Mouse (Mus musculus): ENCODE measurements around the gene Dab2ip. TPM values are rescaled to one million over a fixed set of nuclear protein-coding genes. Genes with fewer than 3 reads are reported as not detected.
A peak's percentile ranks its signal among the peaks of the same experiment; 100 is the strongest.

Dab2ip gene
- polyA plus RNA-seq, 1 experiment from 2014 or later: 56.9 TPM

GRCm38 (mm10) chr2:35619532-35619931 is 61.5 kb downstream of the Dab2ip start:
- no peak for ATAC-seq (ENCODE audit: low FRiP score)
- WGBS: 42% methylated on average over 2 of the region's 2 CpGs
- Histone ChIP-seq H3K9me3 (no peaks in the 10 kb centered on the region), H3K9ac (no peak overlapping the region), H3K27me3 (no peaks in the 10 kb centered on the region), H3K27ac (peak overlapping the region; percentile 25; the same call in 1 of the 2 replicates), H3K4me3 (replicated peaks) (no peak overlapping the region), H3K4me2 (no peak overlapping the region; the same call in 1 of the 2 replicates), H3K36me3 (replicated peaks) (no peaks in the 10 kb centered on the region), H3K4me1 (peaks cover 59% of the 10 kb centered on the region)

- H3K27me3 ChIP-seq: no peaks in the 10 kb centered on the region
- H3K9me3 ChIP-seq: no peaks in the 10 kb centered on the region
- H3K4me2 ChIP-seq: peak overlapping the region; percentile 43
- peak overlapping the region; percentile 16 for H3K4me3 ChIP-seq (replicated peaks)
- H3K9ac ChIP-seq: peak overlapping the region; percentile 12; the same call in 1 of the 2 replicates
- H3K4me1 ChIP-seq: peaks cover 64% of the 10 kb centered on the region
- H3K27ac ChIP-seq: 0 out of 2 replicates have a peak overlapping the region, but pooled peaks have one; percentile 36
- peak; percentile 69 for ATAC-seq (ENCODE audit: low FRiP score)
- WGBS: 19% methylated on average over 7 of the region's 7 CpGs
- no peaks in the 10 kb centered on the region for H3K36me3 ChIP-seq (replicated peaks)
These were observed 62.5 kb downstream of the Dab2ip start for GRCm38 (mm10) chr2:35620364-35621224.

GRCm38 (mm10) chr2:35621225-35621519 is 63.1 kb downstream of the Dab2ip start:
- no peak overlapping the region for H3K4me2 ChIP-seq

GRCm38 (mm10) chr2:35621796-35622195 is 63.7 kb downstream of the Dab2ip start:
- Histone ChIP-seq H3K9ac (peak overlapping the region; percentile 82), H3K4me2 (peak overlapping the region; percentile 89), H3K27ac (peak overlapping the region; percentile 72; the same call in 1 of the 2 replicates), H3K27me3 (no peaks in the 10 kb centered on the region), H3K4me1 (peaks cover 74% of the 10 kb centered on the region), H3K9me3 (no peaks in the 10 kb centered on the region), H3K36me3 (replicated peaks) (no peaks in the 10 kb centered on the region), H3K4me3 (replicated peaks) (peak overlapping the region; percentile 72)
- 1% methylated on average over 38 of the region's 41 CpGs for WGBS
- peak; percentile 83 for ATAC-seq (ENCODE audit: low FRiP score)

More at GRCm38 (mm10) chr2:35621225-35621519, 63.1 kb downstream of the Dab2ip start:
- H3K36me3 ChIP-seq (replicated peaks): no peaks in the 10 kb centered on the region
- H3K4me3 ChIP-seq (replicated peaks): no peak overlapping the region
- ATAC-seq (ENCODE audit: low FRiP score): no peak
- H3K27ac ChIP-seq: no peak overlapping the region
- 87% methylated on average over 2 of the region's 2 CpGs for WGBS
- H3K27me3 ChIP-seq: no peaks in the 10 kb centered on the region
- no peak overlapping the region for H3K9ac ChIP-seq
- no peaks in the 10 kb centered on the region for H3K9me3 ChIP-seq
- H3K4me1 ChIP-seq: peaks cover 69% of the 10 kb centered on the region

- H3K9ac ChIP-seq: peak overlapping the region; percentile 82
- peak overlapping the region; percentile 72 for H3K27ac ChIP-seq
- peaks cover 79% of the 10 kb centered on the region for H3K4me1 ChIP-seq
- peak overlapping the region; percentile 89 for H3K4me2 ChIP-seq
- no peak; the same call in 1 of the 2 replicates for ATAC-seq (ENCODE audit: low FRiP score)
- no peaks in the 10 kb centered on the region for H3K36me3 ChIP-seq (replicated peaks)
- WGBS: 3% methylated on average over 20 of the region's 20 CpGs
- H3K9me3 ChIP-seq: no peaks in the 10 kb centered on the region
- peak overlapping the region; percentile 72 for H3K4me3 ChIP-seq (replicated peaks)
- no peaks in the 10 kb centered on the region for H3K27me3 ChIP-seq
These were observed 64.4 kb downstream of the Dab2ip start for GRCm38 (mm10) chr2:35622261-35623103.

- H3K27me3 ChIP-seq: no peaks in the 10 kb centered on the region
- no peak for ATAC-seq (ENCODE audit: low FRiP score)
- no peaks in the 10 kb centered on the region for H3K36me3 ChIP-seq (replicated peaks)
- 37% methylated on average over 4 of the region's 4 CpGs for WGBS
- peak overlapping the region; percentile 72 for H3K4me3 ChIP-seq (replicated peaks)
- peak overlapping the region; percentile 82; the same call in 1 of the 2 replicates for H3K9ac ChIP-seq
- H3K27ac ChIP-seq: peak overlapping the region; percentile 72; the same call in 1 of the 2 replicates
- no peaks in the 10 kb centered on the region for H3K9me3 ChIP-seq
- peaks cover 85% of the 10 kb centered on the region for H3K4me1 ChIP-seq
- H3K4me2 ChIP-seq: peak overlapping the region; percentile 89
These were observed 65.0 kb downstream of the Dab2ip start for GRCm38 (mm10) chr2:35623104-35623377.

- WGBS: 46% methylated on average over 12 of the region's 12 CpGs
- Histone ChIP-seq H3K27me3 (no peaks in the 10 kb centered on the region), H3K9ac (peak overlapping the region; percentile 82), H3K27ac (no peak overlapping the region; the same call in 1 of the 2 replicates), H3K4me2 (peak overlapping the region; percentile 89), H3K4me1 (peaks cover 90% of the 10 kb centered on the region), H3K9me3 (no peaks in the 10 kb centered on the region), H3K4me3 (replicated peaks) (peak overlapping the region; percentile 72), H3K36me3 (replicated peaks) (no peaks in the 10 kb centered on the region)
- ATAC-seq (ENCODE audit: low FRiP score): no peak
These were observed 65.5 kb downstream of the Dab2ip start for GRCm38 (mm10) chr2:35623431-35624148.

- Histone ChIP-seq H3K9me3 (no peaks in the 10 kb centered on the region), H3K27ac (no peak overlapping the region), H3K4me1 (peaks cover 84% of the 10 kb centered on the region), H3K27me3 (no peaks in the 10 kb centered on the region), H3K36me3 (replicated peaks) (peaks cover 2% of the 10 kb centered on the region; the same call in 1 of the 2 replicates), H3K4me2 (no peak overlapping the region), H3K4me3 (replicated peaks) (no peak overlapping the region), H3K9ac (no peak overlapping the region)
- WGBS: 75% methylated on average over 5 of the region's 5 CpGs
- ATAC-seq (ENCODE audit: low FRiP score): no peak
These were observed 66.4 kb downstream of the Dab2ip start for GRCm38 (mm10) chr2:35624380-35625006.

- no peak for ATAC-seq (ENCODE audit: low FRiP score)
These were observed 66.9 kb downstream of the Dab2ip start for GRCm38 (mm10) chr2:35625007-35625380.

GRCm38 (mm10) chr2:35625526-35625925 is 67.5 kb downstream of the Dab2ip start:
- Histone ChIP-seq H3K9ac (no peak overlapping the region), H3K27me3 (no peaks in the 10 kb centered on the region), H3K9me3 (no peaks in the 10 kb centered on the region), H3K4me3 (replicated peaks) (no peak overlapping the region), H3K4me2 (no peak overlapping the region), H3K4me1 (peaks cover 74% of the 10 kb centered on the region), H3K27ac (no peak overlapping the region), H3K36me3 (replicated peaks) (peaks cover 6% of the 10 kb centered on the region; the same call in 1 of the 2 replicates)
- no peak for ATAC-seq (ENCODE audit: low FRiP score)
- 75% methylated on average over 6 of the region's 6 CpGs for whole genome bisulfite sequencing

More at GRCm38 (mm10) chr2:35625007-35625380, 66.9 kb downstream of the Dab2ip start:
- Histone ChIP-seq H3K36me3 (replicated peaks) (peaks cover 6% of the 10 kb centered on the region; the same call in 1 of the 2 replicates), H3K27ac (no peak overlapping the region), H3K4me2 (no peak overlapping the region), H3K9ac (no peak overlapping the region), H3K27me3 (no peaks in the 10 kb centered on the region), H3K4me3 (replicated peaks) (no peak overlapping the region), H3K4me1 (peaks cover 79% of the 10 kb centered on the region), H3K9me3 (no peaks in the 10 kb centered on the region)
- WGBS: 94% methylated on average over 6 of the region's 6 CpGs

GRCm38 (mm10) chr2:35626181-35626727 is 68.2 kb downstream of the Dab2ip start:
- Histone ChIP-seq H3K9ac (no peak overlapping the region), H3K27me3 (no peaks in the 10 kb centered on the region), H3K4me3 (replicated peaks) (no peak overlapping the region), H3K9me3 (no peaks in the 10 kb centered on the region), H3K36me3 (replicated peaks) (peaks cover 6% of the 10 kb centered on the region; the same call in 1 of the 2 replicates), H3K27ac (no peak overlapping the region), H3K4me1 (peaks cover 67% of the 10 kb centered on the region), H3K4me2 (no peak overlapping the region)
- no peak for ATAC-seq (ENCODE audit: low FRiP score)
- 75% methylated on average over 9 of the region's 9 CpGs for WGBS

Data from forebrain, embryonic 12.5 days (tissue).